Mouse (Mus musculus): ENCODE measurements around the gene Lmo7. TPM values are rescaled to one million over a fixed set of nuclear protein-coding genes. Genes with fewer than 3 reads are reported as not detected.

Gene Lmo7
- polyA plus RNA-seq, 1 experiment = 0.08 TPM

DNA sequence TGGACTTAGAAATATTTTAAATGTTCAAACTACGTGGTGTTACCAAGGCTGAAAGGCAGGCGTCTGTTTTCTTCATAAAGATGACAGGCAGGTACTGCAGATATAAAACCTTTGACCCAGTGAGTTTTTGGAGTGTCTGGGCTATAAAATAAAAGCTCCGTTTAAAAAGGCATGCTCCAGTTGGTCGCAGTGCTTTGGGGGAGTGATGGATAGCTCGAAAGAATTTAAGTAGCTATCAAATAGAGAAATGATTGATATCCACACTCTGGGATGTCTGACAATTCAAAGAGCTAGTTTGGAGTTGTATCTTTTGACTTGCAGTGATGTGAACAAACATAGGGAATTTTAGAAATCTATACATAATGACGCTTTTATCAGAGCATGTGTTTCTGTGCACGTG is 171.7 kb downstream of the Lmo7 start:
- TF ChIP-seq GATA1 (IDR thresholded peaks at IDR 0.05; ENCODE audit: low read length) (no peak), TAL1 (IDR thresholded peaks at IDR 0.05; ENCODE audit: low read length) (no peak)
- no peak overlapping the region for H3K4me3 ChIP-seq (replicated peaks)
- H3K27me3 ChIP-seq (ENCODE audit: control insufficient read depth) = no peaks in the 10 kb centered on the region
- H3K4me1 ChIP-seq (ENCODE audit: control insufficient read depth) = no peaks in the 10 kb centered on the region
- peaks cover 2% of the 10 kb centered on the region; the same call in 1 of the 2 replicates for H3K9me3 ChIP-seq (ENCODE audit: control insufficient read depth, low read length)
- no peaks in the 10 kb centered on the region; the same call in 1 of the 2 replicates for H3K36me3 ChIP-seq (ENCODE audit: control insufficient read depth)

DNA sequence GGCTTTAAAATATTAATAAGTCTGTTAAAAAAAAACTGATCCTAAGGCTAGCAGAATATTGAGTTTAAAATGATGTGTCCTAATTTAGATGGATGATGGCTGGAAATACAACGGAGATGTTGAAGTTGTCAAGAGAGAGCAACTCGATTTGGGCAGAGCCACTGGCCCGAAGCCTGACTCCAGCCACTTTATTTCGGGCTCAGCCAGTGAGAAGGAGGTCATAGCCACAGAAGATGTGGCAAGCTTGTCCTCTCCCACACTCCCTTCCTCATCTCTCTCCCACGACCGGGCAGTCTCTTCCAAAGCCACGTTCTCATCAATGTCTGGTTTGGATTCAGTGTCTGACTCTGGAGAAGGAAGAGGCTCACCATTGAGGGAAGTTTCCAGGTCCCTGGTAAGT is 172.2 kb downstream of the Lmo7 start:
- H3K36me3 ChIP-seq (ENCODE audit: control insufficient read depth) = no peaks in the 10 kb centered on the region; the same call in 1 of the 2 replicates
- peaks cover 2% of the 10 kb centered on the region; the same call in 1 of the 2 replicates for H3K9me3 ChIP-seq (ENCODE audit: control insufficient read depth, low read length)
- H3K4me1 ChIP-seq (ENCODE audit: control insufficient read depth) = no peaks in the 10 kb centered on the region
- TF ChIP-seq TAL1 (IDR thresholded peaks at IDR 0.05; ENCODE audit: low read length) (no peak), GATA1 (IDR thresholded peaks at IDR 0.05; ENCODE audit: low read length) (no peak)
- no peak overlapping the region for H3K4me3 ChIP-seq (replicated peaks)
- no peaks in the 10 kb centered on the region for H3K27me3 ChIP-seq (ENCODE audit: control insufficient read depth)

DNA sequence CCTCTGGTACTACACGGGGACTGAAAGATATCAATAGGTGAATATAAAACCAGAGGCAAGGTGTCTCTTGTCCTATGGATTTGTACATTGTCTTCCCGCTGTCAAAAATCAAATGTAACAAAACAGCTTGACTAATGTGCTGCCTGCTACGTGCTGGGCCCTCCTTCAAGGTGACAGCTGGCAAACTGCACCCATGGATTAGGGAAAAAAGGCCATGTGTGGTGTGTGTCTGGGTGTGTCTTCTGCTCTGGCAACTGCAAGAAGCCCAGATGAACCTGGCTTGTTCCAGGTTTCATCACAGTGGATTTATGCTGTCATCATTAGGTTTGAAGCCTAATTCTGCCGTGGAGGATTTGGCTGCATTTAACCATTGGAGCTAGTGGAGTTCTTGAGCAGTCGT is 174.0 kb downstream of the Lmo7 start:
- no peaks in the 10 kb centered on the region; the same call in 1 of the 2 replicates for H3K36me3 ChIP-seq (ENCODE audit: control insufficient read depth)
- H3K4me3 ChIP-seq (replicated peaks) = no peak overlapping the region
- peaks cover 2% of the 10 kb centered on the region; the same call in 1 of the 2 replicates for H3K9me3 ChIP-seq (ENCODE audit: control insufficient read depth, low read length)
- H3K27me3 ChIP-seq (ENCODE audit: control insufficient read depth) = no peaks in the 10 kb centered on the region
- TF ChIP-seq TAL1 (IDR thresholded peaks at IDR 0.05; ENCODE audit: low read length) = no peak
- no peak for TF ChIP-seq GATA1 (IDR thresholded peaks at IDR 0.05; ENCODE audit: low read length)
- H3K4me1 ChIP-seq (ENCODE audit: control insufficient read depth) = no peaks in the 10 kb centered on the region

DNA sequence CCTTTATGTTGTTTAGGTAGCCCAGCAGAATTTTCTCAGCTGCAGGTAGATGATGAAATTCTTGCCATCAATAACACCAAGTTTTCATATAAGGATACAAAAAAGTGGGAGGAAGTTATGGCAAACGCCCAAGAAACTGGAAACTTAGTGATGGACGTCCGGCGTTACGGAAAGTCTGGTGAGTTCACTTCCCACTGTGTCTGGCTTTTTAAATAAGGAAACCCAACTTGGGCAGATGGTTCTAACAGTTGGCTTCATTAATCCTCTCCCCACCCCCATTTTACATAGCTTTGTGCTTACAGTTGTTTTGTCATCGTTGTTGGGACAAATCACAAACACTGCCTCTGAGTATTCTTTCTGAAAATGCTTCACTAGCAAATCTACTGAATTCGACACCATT is 182.2 kb downstream of the Lmo7 start:
- Histone ChIP-seq H3K4me3 (replicated peaks) (no peak overlapping the region), H3K36me3 (ENCODE audit: control insufficient read depth) (no peaks in the 10 kb centered on the region), H3K27me3 (ENCODE audit: control insufficient read depth) (no peaks in the 10 kb centered on the region), H3K9me3 (ENCODE audit: control insufficient read depth, low read length) (no peaks in the 10 kb centered on the region), H3K4me1 (ENCODE audit: control insufficient read depth) (no peaks in the 10 kb centered on the region)
- no peak for TF ChIP-seq GATA1 (IDR thresholded peaks at IDR 0.05; ENCODE audit: low read length)

DNA sequence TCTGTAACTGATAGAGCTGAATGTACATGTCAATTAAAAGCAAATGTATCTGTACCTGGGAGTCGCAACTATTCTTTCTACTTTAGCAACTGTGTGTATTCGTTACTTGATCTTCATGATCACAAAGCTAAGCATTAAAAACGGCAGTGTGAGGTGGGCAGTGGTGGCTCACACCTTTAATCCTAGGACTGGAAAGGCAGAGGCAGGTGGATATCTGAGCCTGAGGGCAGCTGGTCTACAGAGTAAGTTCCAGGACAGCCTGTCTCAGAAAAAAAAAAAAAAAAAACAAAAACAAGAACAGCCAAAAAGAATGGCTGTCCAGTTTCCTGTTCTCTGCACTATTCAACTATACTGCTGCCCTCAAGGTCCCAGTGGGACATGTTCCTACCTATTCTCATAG is 182.6 kb downstream of the Lmo7 start:
- H3K36me3 ChIP-seq (ENCODE audit: control insufficient read depth) = no peaks in the 10 kb centered on the region
- no peaks in the 10 kb centered on the region for H3K4me1 ChIP-seq (ENCODE audit: control insufficient read depth)
- TF ChIP-seq TAL1 (IDR thresholded peaks at IDR 0.05; ENCODE audit: low read length) (no peak), GATA1 (IDR thresholded peaks at IDR 0.05; ENCODE audit: low read length) (no peak)
- no peaks in the 10 kb centered on the region for H3K27me3 ChIP-seq (ENCODE audit: control insufficient read depth)
- no peak overlapping the region for H3K4me3 ChIP-seq (replicated peaks)
- peaks cover under 1% of the 10 kb centered on the region; the same call in 1 of the 2 replicates for H3K9me3 ChIP-seq (ENCODE audit: control insufficient read depth, low read length)

DNA sequence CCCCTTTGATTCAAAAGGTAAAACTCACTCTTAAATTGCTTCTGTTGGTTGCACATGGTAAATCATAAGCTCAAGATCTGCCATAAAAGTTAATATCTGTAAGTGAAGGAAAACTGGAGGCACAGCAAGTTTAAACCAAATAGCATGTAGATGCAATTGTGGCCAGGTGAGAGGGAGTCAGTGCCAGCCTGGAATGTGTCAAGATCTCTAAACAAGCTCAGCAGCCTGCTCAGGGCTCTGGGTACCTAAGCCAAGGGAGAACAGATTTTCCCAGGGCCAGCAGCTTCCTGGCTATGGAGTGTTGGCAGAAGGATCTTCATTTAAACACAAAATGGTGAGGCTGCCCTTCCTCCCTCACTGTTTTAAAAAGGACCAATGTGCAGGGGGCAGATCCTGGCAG is 184.6 kb downstream of the Lmo7 start:
- no peaks in the 10 kb centered on the region for H3K36me3 ChIP-seq (ENCODE audit: control insufficient read depth)
- H3K4me1 ChIP-seq (ENCODE audit: control insufficient read depth) = no peaks in the 10 kb centered on the region
- H3K27me3 ChIP-seq (ENCODE audit: control insufficient read depth) = no peaks in the 10 kb centered on the region
- no peak for TF ChIP-seq GATA1 (IDR thresholded peaks at IDR 0.05; ENCODE audit: low read length)
- H3K9me3 ChIP-seq (ENCODE audit: control insufficient read depth, low read length) = peaks cover 12% of the 10 kb centered on the region
- no peak overlapping the region for H3K4me3 ChIP-seq (replicated peaks)

DNA sequence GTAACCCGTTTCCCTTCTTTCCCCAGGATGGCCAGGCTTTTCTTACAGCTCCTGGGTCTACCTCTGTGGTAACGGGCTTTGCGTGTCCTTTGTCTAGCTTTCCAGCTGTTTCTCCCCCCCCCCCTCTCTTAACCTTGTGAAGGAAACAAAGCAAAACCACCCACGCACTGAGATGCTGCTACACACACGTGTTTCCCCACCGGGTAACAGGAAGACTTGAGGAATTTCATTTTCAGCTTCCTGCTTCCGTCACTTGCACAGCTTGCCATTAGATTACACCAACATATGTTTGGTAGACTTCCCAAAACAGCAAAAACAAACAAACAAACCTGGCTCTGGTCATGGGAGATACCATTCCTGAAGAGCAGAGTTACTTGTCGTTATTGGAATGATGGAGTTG is 186.1 kb downstream of the Lmo7 start:
- no peaks in the 10 kb centered on the region for H3K4me1 ChIP-seq (ENCODE audit: control insufficient read depth)
- no peaks in the 10 kb centered on the region for H3K36me3 ChIP-seq (ENCODE audit: control insufficient read depth)
- H3K9me3 ChIP-seq (ENCODE audit: control insufficient read depth, low read length) = peaks cover 22% of the 10 kb centered on the region
- H3K4me3 ChIP-seq (replicated peaks) = no peak overlapping the region
- TF ChIP-seq GATA1 (IDR thresholded peaks at IDR 0.05; ENCODE audit: low read length) (no peak), TAL1 (IDR thresholded peaks at IDR 0.05; ENCODE audit: low read length) (no peak)
- H3K27me3 ChIP-seq (ENCODE audit: control insufficient read depth) = no peaks in the 10 kb centered on the region

DNA sequence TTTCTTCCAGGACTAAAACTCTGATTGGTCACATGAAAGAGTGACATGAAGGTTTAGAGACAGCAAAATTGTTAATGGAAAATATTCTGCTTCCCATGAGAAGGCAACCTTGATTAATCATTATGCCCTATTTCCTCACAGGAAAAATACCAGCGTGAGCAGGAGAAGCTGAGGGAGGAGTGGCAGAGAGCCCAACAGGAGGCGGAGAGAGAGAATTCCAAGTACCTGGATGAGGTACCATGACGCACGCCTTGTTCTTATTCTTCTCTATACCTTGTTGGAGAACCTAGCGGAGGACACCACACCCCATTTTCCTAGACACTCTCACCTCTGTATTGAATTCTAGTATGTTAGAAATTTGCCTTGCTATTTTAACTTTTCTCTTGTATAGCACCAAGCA is 188.7 kb downstream of the Lmo7 start:
- TF ChIP-seq GATA1 (IDR thresholded peaks at IDR 0.05; ENCODE audit: low read length) (no peak), TAL1 (IDR thresholded peaks at IDR 0.05; ENCODE audit: low read length) (no peak)
- no peak overlapping the region for H3K4me3 ChIP-seq (replicated peaks)
- no peaks in the 10 kb centered on the region for H3K4me1 ChIP-seq (ENCODE audit: control insufficient read depth)
- H3K27me3 ChIP-seq (ENCODE audit: control insufficient read depth) = no peaks in the 10 kb centered on the region
- H3K36me3 ChIP-seq (ENCODE audit: control insufficient read depth) = no peaks in the 10 kb centered on the region
- H3K9me3 ChIP-seq (ENCODE audit: control insufficient read depth, low read length) = peaks cover 22% of the 10 kb centered on the region

DNA sequence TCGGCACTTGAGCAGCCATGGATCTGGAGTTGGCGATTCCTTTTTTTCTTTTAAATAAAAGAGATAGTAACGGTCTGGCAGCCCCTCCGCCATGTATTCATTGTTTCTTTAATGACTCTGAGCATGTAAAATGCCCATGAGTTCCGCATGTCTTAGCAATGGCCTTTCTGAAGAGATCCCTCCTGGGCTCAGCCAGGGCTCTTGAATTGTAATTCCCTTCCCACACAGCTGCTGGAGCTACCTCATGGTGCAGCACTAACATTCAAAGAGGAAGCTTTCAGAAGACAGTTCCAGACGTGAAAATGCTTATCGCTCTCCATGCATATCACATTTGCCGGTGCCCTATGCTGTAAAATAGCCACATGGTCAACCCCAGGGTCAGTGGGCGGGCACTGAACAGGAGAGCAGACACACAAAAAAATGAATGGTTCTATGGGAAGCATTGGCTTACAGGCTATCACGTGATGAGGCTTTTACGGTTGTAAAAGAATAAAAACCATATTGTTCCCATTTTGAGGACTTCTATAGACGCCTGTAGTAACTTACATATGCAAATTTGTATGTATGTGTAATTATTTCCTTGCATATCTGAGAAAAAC is 198.0 kb downstream of the Lmo7 start:
- H3K36me3 ChIP-seq (ENCODE audit: control insufficient read depth) = no peaks in the 10 kb centered on the region
- peaks cover 12% of the 10 kb centered on the region for H3K9me3 ChIP-seq (ENCODE audit: control insufficient read depth, low read length)
- H3K4me3 ChIP-seq (replicated peaks) = no peak overlapping the region
- H3K27me3 ChIP-seq (ENCODE audit: control insufficient read depth) = no peaks in the 10 kb centered on the region
- TF ChIP-seq GATA1 (IDR thresholded peaks at IDR 0.05; ENCODE audit: low read length) (no peak), TAL1 (IDR thresholded peaks at IDR 0.05; ENCODE audit: low read length) (no peak)
- no peaks in the 10 kb centered on the region for H3K4me1 ChIP-seq (ENCODE audit: control insufficient read depth)

Measured in erythroblast, embryonic 14.5 days (primary cell).